Mouse (Mus musculus) kidney, adult 2 months (tissue): ENCODE results near the gene Nme3.

Source experiments
- CTCF ChIP-seq: fragments of 200-500 bp; conservative IDR thresholded peaks from 2 replicates; pipeline ENCODE4 v1.5.1; 2011; ENCODE audit warnings: low read depth, mild to moderate bottlenecking, control low read depth, low read length, moderate library complexity, mixed read lengths; ENCODE audit not compliant: insufficient read depth, insufficient read length
- POLR2A ChIP-seq: fragments of 200-500 bp; IDR thresholded peaks from one replicate; pipeline ENCODE4 v1.6.1; 2011; ENCODE audit warnings: low read depth, low read length, control low read depth

DNA sequence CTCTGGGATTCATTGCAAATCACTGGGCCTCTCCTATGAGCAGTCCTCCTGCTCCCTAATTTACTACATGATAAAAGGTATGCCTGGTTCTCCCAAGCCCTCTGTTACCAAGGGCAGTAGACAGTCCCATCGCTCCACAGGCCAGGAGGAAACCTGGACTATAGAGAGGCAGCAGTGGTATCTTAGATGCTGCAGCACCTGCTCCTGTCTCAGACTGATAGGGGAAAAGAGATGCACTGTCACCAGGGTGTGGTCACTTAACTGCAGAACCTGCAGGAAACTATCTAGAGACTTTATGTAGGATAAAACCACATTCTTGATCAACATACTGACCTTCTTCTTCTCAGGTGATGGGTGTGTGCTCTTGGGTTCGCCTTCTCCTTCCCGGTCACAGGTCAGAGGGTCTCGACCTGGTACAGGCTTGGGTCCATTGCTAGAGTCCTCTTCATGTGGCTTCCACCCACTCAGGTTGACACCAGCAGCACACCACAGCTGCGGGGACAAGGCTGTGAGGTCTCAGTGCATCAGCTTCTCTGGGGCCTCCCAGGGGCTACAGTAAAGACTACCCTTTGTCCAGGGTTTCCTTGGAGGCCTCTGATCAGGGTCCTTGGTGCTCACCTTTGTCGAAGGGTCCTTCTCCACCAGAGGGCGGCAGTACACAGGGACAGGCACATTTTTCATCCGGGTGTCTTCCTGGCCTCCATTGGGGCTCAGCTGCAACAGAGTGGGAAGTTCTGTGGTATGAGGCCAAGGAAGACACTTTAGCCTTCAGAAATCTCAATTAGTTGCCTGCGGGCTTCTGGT is 6.6 kb downstream of the Nme3 start:
- peak; percentile 47 for TF ChIP-seq CTCF
- no peak for TF ChIP-seq POLR2A
